Mouse (Mus musculus) hindbrain, postnatal 0 days (tissue): ENCODE measurements around the gene Calcr. TPM values are rescaled to one million over a fixed set of nuclear protein-coding genes. Genes with fewer than 3 reads are reported as not detected.
"Not testable (repeated sequence)": the region's sequence is repeated elsewhere in the genome, so short reads cannot be mapped to it uniquely, and the experiment has no call there.

Experiments used
- ATAC-seq: fragments of 200-750 bp; cut with Nextera tagmentation; 2 replicates; pipeline ENCODE4 v1.8.0; 2017; ENCODE audit warnings: mild to moderate bottlenecking, moderate TSS enrichment, moderate library complexity
- DNase-seq: peaks from one replicate; pipeline ENCODE4 v3.0.0-alpha.2; 2015; ENCODE audit warnings: low spot score
- H3K27ac ChIP-seq: fragments of 300-500 bp; sonication (generic); 2 replicates; pipeline ENCODE4 v1.5.1; 2014; ENCODE audit warnings: mild to moderate bottlenecking
- H3K27me3 ChIP-seq: fragments of 300-500 bp; sonication (generic); 2 replicates; pipeline ENCODE4 v1.6.1; 2014; ENCODE audit warnings: low read length, mixed read lengths; ENCODE audit not compliant: insufficient read depth
- H3K36me3 ChIP-seq: fragments of 300-500 bp; sonication (generic); 2 replicates; pipeline ENCODE4 v1.6.1; 2014; ENCODE audit warnings: low read length, mixed read lengths; ENCODE audit not compliant: insufficient read depth
- H3K4me1 ChIP-seq: fragments of 300-500 bp; sonication (generic); 2 replicates; pipeline ENCODE4 v1.6.1; 2014; ENCODE audit warnings: antibody characterized with exemption, low read length, mixed read lengths; ENCODE audit not compliant: insufficient read depth
- H3K4me2 ChIP-seq: fragments of 300-500 bp; sonication (generic); 2 replicates; pipeline ENCODE4 v1.6.1; 2014; ENCODE audit warnings: low read depth, mild to moderate bottlenecking, low read length, moderate library complexity, mixed read lengths
- H3K4me3 ChIP-seq: fragments of 300-500 bp; sonication (generic); 2 replicates; pipeline ENCODE4 v1.5.1; 2014; ENCODE audit warnings: low read length
- H3K9ac ChIP-seq: fragments of 300-500 bp; sonication (generic); replicated peaks from 2 replicates; pipeline ENCODE4 v1.6.1; 2014; ENCODE audit warnings: mild to moderate bottlenecking, low read length, moderate library complexity, mixed read lengths
- H3K9me3 ChIP-seq: fragments of 300-500 bp; sonication (generic); 2 replicates; pipeline ENCODE4 v1.6.1; 2016; ENCODE audit warnings: low read length, mixed read lengths
- CTCF ChIP-seq: IDR thresholded peaks from 2 replicates; pipeline ENCODE4 v1.5.1; 2016; ENCODE audit warnings: antibody characterized with exemption, control low read depth, low read depth
- WGBS: fragments of 180-500 bp; shearing (Covaris S2); extraction: QIAGEN DNeasy Blood & Tissue Kit; methylation state at CpG from one replicate; pipeline ENCODE4 v1.1.7; 2014; 5-methylcytosine and 5-hydroxymethylcytosine counted together
- polyA plus RNA-seq: library from polyadenylated mRNA; unstranded; fragments of >200 nt; fragmentation: Nextera tagmentation; extraction: Ambion mirVana; gene quantifications from 2 replicates; pipeline ENCODE4 v1.2.1, GENCODE M21; 2015
- total RNA-seq: library from RNA; depleted of rRNA; stranded (reverse); fragments of >200 nt; gene quantifications from 2 replicates; pipeline ENCODE4 v1.2.3, GENCODE M21; 2014

Gene Calcr
- total and polyA plus RNA-seq, 2 experiments from 2014 or later = 6.1 to 12.7 TPM

DNA sequence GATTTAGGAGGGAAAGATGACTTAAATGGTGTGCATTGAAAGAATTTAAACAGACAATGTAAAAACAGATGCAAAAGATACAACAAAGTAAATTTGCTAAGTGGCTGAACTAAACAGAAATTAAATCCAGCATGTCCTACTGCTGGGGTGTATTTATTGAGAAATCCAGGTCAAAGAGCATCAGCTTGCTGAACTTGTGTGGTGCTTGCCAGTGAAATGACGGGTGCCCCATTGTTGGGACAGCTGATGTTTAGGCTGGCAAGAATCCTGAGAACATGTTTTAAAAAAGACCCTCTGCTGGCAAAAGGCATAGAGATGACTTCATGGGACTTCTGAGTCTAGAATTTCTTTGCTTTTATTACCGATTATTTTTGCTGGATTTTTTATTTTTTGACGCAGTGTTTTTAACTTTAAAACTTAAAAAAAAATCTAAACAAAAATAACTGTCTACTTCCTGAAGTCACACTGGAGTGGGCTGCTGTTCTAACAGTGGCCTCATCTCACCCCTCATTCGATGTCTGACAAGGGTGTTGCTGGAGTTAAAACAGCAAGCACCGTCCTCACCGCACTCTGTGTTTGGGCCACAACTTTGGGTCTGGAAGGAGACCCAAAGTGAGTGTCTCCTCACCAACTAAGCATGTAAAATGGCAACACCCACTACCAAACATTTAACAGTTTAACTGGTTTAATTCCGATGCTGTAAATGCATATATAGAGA, 22.4 kb downstream of the Calcr start:
- WGBS = 73% methylated on average over 7 of the region's 7 CpGs
- no peak overlapping the region for H3K4me2 ChIP-seq
- H3K27ac ChIP-seq = no peak overlapping the region
- no peaks in the 10 kb centered on the region for H3K9me3 ChIP-seq
- H3K9ac ChIP-seq = no peak overlapping the region
- no peaks in the 10 kb centered on the region for H3K36me3 ChIP-seq
- ATAC-seq = no peak
- no peak for TF ChIP-seq CTCF
- no peaks in the 10 kb centered on the region for H3K27me3 ChIP-seq
- peak; percentile 15 for DNase-seq
- H3K4me3 ChIP-seq = no peak overlapping the region
- H3K4me1 ChIP-seq = no peaks in the 10 kb centered on the region

DNA sequence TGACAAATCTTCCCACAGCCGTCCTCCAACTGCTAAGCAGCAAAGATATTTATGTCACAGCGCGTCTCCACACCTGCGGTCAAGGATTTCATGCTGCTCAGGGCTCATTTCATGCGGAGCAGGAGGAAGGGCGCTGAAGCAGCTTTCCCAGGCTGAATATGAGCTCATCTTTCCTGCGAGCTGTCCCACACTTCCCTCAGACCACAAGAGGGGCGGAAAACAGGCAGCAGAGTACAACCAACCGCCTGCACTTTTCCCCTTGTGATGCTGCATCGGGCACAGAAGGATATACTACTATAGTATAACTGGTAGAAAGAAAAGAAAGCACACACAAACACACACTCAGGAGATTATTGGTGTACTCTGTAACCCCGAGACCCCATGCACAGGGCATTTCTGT, 23.2 kb downstream of the Calcr start:
- Histone ChIP-seq H3K27me3 (no peaks in the 10 kb centered on the region), H3K4me3 (no peak overlapping the region), H3K9ac (no peak overlapping the region), H3K4me2 (no peak overlapping the region), H3K36me3 (no peaks in the 10 kb centered on the region), H3K27ac (no peak overlapping the region), H3K9me3 (no peaks in the 10 kb centered on the region), H3K4me1 (no peaks in the 10 kb centered on the region)
- 47% methylated on average over 11 of the region's 11 CpGs for WGBS
- DNase-seq (no peak), ATAC-seq (no peak)
- no peak for TF ChIP-seq CTCF

DNA sequence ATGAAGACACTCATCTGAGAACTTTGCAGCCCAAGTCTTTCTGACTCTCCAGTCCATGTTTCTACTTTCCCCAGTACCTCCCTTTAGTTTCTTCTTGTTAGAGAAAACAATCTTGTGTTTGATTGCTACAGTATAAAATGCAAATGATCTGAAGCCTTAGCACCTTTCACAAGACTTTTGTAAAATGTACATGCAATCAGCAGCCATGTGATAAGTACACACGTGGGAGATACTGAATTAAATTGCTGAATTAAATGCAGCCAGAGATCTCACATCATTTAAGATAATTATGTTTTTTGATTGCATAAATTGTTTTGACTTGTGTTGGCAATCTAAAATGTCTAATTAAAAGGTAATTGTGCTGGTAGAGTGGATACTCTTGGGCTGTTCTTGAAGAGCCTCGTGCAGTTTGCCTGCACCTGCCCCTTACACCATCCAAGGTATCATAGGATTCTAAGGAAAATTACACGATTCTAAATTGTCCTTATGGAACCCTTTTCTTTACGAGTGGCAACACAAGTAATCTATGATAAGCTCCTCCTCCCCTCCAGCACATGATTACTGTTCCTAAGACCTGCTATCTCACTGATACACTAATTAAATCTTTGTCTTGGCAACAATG, 34.2 kb downstream of the Calcr start:
- H3K4me1 ChIP-seq = no peaks in the 10 kb centered on the region
- H3K27ac ChIP-seq = no peak overlapping the region
- WGBS = 72% methylated on average over 4 of the region's 4 CpGs
- no peak overlapping the region for H3K4me3 ChIP-seq
- no peaks in the 10 kb centered on the region for H3K9me3 ChIP-seq
- no peaks in the 10 kb centered on the region for H3K36me3 ChIP-seq
- no peaks in the 10 kb centered on the region for H3K27me3 ChIP-seq
- H3K9ac ChIP-seq = no peak overlapping the region
- no peak overlapping the region for H3K4me2 ChIP-seq
- DNase-seq (no peak), ATAC-seq (no peak; the same call in 1 of the 2 replicates)
- TF ChIP-seq CTCF = no peak

DNA sequence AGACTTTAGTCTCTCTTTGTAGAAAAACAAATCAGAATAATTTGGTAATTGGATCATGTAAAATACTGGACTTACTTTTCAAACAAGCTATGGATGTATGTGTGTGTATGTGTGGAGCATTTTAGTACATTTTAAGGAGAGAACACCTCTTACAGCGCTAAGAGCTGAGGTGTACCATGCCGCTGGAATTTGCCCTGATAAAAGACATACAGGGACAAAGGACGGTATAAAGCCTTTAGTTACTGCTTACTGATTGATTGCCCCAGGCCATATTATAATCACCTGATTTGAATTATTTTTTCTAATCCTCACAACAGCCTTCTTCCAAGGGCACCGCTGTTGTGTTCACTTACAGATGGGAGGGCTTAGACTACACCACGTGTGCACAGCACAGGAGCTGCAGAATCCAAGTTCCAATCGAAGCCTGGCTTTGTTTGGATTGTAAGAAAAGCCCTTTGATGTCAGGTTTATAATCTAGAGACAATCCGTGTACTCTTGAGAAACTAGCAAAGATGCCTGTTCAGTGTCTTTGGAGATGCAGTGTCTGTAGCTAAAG, 76.3 kb downstream of the Calcr start:
- no peak for ATAC-seq
- H3K36me3 ChIP-seq = no peaks in the 10 kb centered on the region
- 69% methylated on average over 7 of the region's 7 CpGs for WGBS
- no peaks in the 10 kb centered on the region for H3K9me3 ChIP-seq
- no peak overlapping the region for H3K4me2 ChIP-seq
- no peak overlapping the region for H3K27ac ChIP-seq
- H3K4me1 ChIP-seq = no peaks in the 10 kb centered on the region
- TF ChIP-seq CTCF = no peak
- H3K27me3 ChIP-seq = no peaks in the 10 kb centered on the region
- no peak for DNase-seq
- H3K4me3 ChIP-seq = no peak overlapping the region
- no peak overlapping the region for H3K9ac ChIP-seq

DNA sequence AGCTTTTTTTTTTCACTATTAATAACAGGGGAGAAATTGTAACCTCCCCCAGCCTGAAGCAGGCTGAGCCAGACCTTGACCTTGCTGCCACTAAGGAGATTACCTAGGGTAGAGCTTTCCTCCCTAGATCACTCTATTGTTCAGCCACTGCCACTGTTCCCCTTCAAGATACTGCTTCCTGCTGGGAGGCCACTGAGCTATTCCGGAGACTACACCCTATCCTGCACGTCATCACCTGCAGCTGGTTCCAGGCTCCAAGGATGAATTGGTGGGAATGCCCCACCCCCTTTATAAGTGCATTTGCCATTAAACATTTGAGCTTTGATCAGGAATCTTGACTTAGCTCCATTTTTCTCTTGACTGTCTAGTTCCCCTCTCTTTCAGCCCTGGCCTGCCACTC, 86.2 kb downstream of the Calcr start:
- not testable (repeated sequence) for H3K9me3 ChIP-seq, H3K9ac ChIP-seq, DNase-seq, H3K4me3 ChIP-seq, H3K4me1 ChIP-seq, H3K4me2 ChIP-seq, H3K27me3 ChIP-seq, H3K27ac ChIP-seq, H3K36me3 ChIP-seq, ATAC-seq
- 26% methylated on average over 2 of the region's 2 CpGs for WGBS

DNA sequence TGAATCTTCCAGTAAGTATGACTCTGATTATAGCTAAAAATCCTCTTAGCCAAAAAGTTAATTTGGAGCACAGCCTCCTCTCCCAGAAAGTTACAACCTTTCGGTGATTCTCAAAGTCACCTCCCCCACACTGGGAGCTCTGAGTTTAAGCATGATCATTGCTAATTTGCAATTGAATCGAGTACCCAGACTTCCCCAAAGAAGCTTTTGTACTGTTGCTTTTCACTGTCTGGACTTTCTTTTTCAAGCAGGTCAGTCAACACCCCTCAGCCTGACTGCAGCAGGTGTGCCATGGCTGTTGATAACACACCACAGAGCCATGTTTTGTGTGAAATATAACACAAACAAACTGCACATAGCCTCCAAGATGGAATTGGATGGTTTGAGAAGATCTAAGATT, 86.7 kb downstream of the Calcr start:
- no peak overlapping the region for H3K27ac ChIP-seq
- no peaks in the 10 kb centered on the region for H3K27me3 ChIP-seq
- H3K36me3 ChIP-seq = no peaks in the 10 kb centered on the region
- H3K4me3 ChIP-seq = no peak overlapping the region
- no peak overlapping the region for H3K9ac ChIP-seq
- ATAC-seq (no peak), DNase-seq (no peak)
- no peaks in the 10 kb centered on the region for H3K9me3 ChIP-seq
- no peak overlapping the region for H3K4me2 ChIP-seq
- TF ChIP-seq CTCF = no peak
- H3K4me1 ChIP-seq = no peaks in the 10 kb centered on the region
- WGBS = 30% methylated on average over 2 of the region's 2 CpGs

DNA sequence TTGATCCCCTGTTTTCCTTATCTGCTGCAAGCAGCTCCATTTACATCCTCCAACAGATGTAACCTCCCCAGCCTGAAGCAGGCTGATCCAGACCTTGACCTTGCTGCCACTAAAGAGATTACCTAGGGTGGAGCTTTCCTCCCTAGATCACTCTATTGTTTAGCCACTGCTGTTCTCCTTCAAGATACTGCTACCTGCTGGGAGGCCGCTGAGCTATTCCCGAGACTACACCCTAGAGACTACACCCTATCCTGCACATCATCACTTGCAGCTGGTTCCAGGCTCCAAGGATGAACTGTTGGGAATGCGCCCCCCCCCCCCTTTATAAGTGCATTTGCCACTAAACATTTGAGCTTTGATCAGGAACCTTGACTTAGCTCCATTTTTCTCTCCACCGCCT, 92.6 kb downstream of the Calcr start:
- DNase-seq, ATAC-seq, H3K9me3 ChIP-seq, H3K9ac ChIP-seq, H3K27ac ChIP-seq, H3K4me2 ChIP-seq, H3K4me1 ChIP-seq, H3K27me3 ChIP-seq, H3K36me3 ChIP-seq, H3K4me3 ChIP-seq: not testable (repeated sequence)
- WGBS = 84% methylated on average over 4 of the region's 4 CpGs
